Mouse (Mus musculus) stomach, embryonic 14.5 days (tissue): ENCODE data around the gene Ncoa5. TPM values are rescaled to one million over a fixed set of nuclear protein-coding genes. Genes with fewer than 3 reads are reported as not detected.

Experiments used
- ATAC-seq: fragments of 200-750 bp; cut with Nextera tagmentation; 2 replicates; pipeline ENCODE4 v1.8.0; 2017; ENCODE audit warnings: low read depth, moderate TSS enrichment; ENCODE audit not compliant: insufficient number of reproducible peaks, insufficient read depth, low FRiP score
- H3K27ac ChIP-seq: fragments of 300-500 bp; sonication (generic); 2 replicates; pipeline ENCODE4 v1.5.1; 2014; ENCODE audit warnings: mild to moderate bottlenecking, low read length, moderate library complexity, mixed read lengths
- H3K27me3 ChIP-seq: fragments of 300-500 bp; sonication (generic); 2 replicates; pipeline ENCODE4 v1.6.1; 2014; ENCODE audit warnings: low read length, control low read depth, mixed read lengths; ENCODE audit not compliant: control insufficient read depth, insufficient read depth
- H3K36me3 ChIP-seq: fragments of 300-500 bp; sonication (generic); 2 replicates; pipeline ENCODE4 v1.6.1; 2014; ENCODE audit warnings: mild to moderate bottlenecking, control low read depth, low read length, moderate library complexity, mixed read lengths; ENCODE audit not compliant: control insufficient read depth, insufficient read depth
- H3K4me1 ChIP-seq: fragments of 300-500 bp; sonication (generic); 2 replicates; pipeline ENCODE4 v1.6.1; 2014; ENCODE audit warnings: low read length, control low read depth, mixed read lengths; ENCODE audit not compliant: control insufficient read depth, insufficient read depth
- H3K4me2 ChIP-seq: fragments of 300-500 bp; sonication (generic); replicated peaks from 2 replicates; pipeline ENCODE4 v1.6.1; 2014; ENCODE audit warnings: low read depth, low read length, control low read depth
- H3K4me3 ChIP-seq: fragments of 300-500 bp; sonication (generic); 2 replicates; pipeline ENCODE4 v1.5.1; 2014; ENCODE audit warnings: low read depth, low read length, control low read depth
- H3K9ac ChIP-seq: fragments of 300-500 bp; sonication (generic); replicated peaks from 2 replicates; pipeline ENCODE4 v1.6.1; 2014; ENCODE audit warnings: low read depth, mild to moderate bottlenecking, control low read depth, low read length, moderate library complexity, mixed read lengths
- H3K9me3 ChIP-seq: fragments of 300-500 bp; sonication (generic); 2 replicates; pipeline ENCODE4 v1.6.1; 2016; ENCODE audit warnings: low read depth, low read length, control low read depth; ENCODE audit not compliant: control insufficient read depth
- WGBS: fragments of 180-500 bp; shearing (Covaris S2); extraction: QIAGEN DNeasy Blood & Tissue Kit; methylation state at CpG from one replicate; pipeline ENCODE4 v1.1.7; 2014; 5-methylcytosine and 5-hydroxymethylcytosine counted together
- polyA plus RNA-seq: library from polyadenylated mRNA; unstranded; fragments of >200 nt; fragmentation: Nextera tagmentation; extraction: Ambion mirVana; gene quantifications from 2 replicates; pipeline ENCODE4 v1.2.1, GENCODE M21; 2014

The Ncoa5 gene
- polyA plus RNA-seq, 1 experiment from 2014 or later: 53.8 TPM

DNA sequence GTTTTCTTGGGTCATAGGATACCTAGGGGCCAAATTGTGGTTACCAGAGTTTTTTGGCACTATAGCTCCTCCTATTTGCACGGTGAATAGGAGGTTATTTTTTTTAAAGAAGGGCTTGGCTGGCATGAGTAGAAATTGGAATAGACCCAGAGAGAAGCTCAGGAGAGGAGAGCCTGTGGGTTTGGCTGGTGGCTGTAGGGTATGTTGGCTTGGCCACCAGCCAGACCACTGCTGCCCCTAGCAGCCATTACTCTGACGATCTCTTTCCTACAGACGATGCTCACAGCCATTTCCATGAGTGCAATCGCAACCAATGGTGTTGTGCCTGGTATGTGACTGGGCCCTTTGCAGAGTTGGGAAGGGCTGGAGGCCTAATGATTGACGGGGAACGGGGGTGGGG is 59.1 kb downstream of the Ncoa5 start:
- Histone ChIP-seq H3K4me2 (no peak overlapping the region), H3K9ac (no peak overlapping the region), H3K27ac (no peak overlapping the region), H3K27me3 (peaks cover 10% of the 10 kb centered on the region), H3K9me3 (no peaks in the 10 kb centered on the region), H3K4me1 (no peaks in the 10 kb centered on the region), H3K36me3 (no peaks in the 10 kb centered on the region), H3K4me3 (no peak overlapping the region)
- ATAC-seq: no peak
- WGBS: 86% methylated on average over 6 of the region's 6 CpGs

DNA sequence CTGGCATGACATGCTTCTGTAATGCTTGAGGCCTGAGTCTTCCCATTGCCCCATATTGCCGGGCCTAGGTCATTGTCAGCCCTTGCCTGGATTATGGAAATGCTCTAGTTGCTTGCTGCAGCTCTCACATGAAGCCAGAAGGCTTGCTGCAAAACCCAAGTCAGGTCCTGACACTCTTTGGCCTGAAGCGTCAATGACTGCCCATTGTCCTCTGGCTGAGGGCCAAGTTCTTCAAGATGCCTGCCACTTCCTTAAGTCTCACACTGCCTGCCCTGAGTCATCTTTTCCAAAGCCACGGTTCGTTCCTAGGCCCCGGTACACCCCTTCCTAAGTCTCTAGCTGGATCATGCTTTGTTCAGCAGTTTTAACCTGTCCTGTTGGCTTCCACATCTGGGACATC is 62.0 kb downstream of the Ncoa5 start:
- H3K27ac ChIP-seq: no peak overlapping the region
- H3K9ac ChIP-seq: no peak overlapping the region
- WGBS: 63% methylated on average over 5 of the region's 5 CpGs
- no peak for ATAC-seq
- H3K4me2 ChIP-seq: no peak overlapping the region
- H3K4me3 ChIP-seq: no peak overlapping the region
- no peaks in the 10 kb centered on the region for H3K9me3 ChIP-seq
- peaks cover 8% of the 10 kb centered on the region; the same call in 1 of the 2 replicates for H3K4me1 ChIP-seq
- H3K36me3 ChIP-seq: no peaks in the 10 kb centered on the region
- peaks cover 39% of the 10 kb centered on the region for H3K27me3 ChIP-seq

DNA sequence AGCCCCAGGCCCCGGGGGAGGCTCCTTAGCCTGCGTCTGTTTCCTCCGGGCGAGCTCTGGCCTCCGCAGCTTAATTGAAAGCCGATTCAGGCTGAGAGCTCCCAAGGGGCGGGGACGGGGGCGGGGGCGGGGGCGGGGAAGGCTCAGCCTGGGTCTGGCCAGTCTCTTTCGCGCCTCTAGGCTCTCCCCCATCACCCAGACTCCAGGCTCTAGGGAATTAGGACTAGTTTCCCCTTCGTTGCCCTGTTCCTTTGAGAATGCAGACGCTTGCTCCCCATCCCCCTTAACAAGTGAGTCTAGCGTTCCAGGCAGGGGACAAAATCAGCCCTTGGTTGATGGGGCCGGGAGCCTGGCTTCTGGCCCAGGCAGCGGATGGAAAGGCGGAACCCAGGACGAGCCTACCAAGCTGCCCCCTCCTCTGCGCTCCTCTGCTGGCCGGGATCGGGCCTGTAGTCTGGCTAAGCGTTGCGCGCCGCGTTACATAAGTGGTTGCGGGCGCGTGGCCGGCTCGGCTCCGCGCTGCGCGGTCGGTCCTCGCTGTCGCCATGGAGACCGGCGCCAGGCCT is 64.0 kb downstream of the Ncoa5 start:
- ATAC-seq: no peak
- no peaks in the 10 kb centered on the region for H3K36me3 ChIP-seq
- H3K4me3 ChIP-seq: no peak overlapping the region
- peak overlapping the region; percentile 15; the same call in 1 of the 2 replicates for H3K4me2 ChIP-seq
- WGBS: 2% methylated on average over 42 of the region's 42 CpGs
- no peak overlapping the region for H3K27ac ChIP-seq
- H3K9ac ChIP-seq: no peak overlapping the region
- peaks cover 51% of the 10 kb centered on the region for H3K27me3 ChIP-seq
- no peaks in the 10 kb centered on the region for H3K9me3 ChIP-seq
- peaks cover 8% of the 10 kb centered on the region; the same call in 1 of the 2 replicates for H3K4me1 ChIP-seq

DNA sequence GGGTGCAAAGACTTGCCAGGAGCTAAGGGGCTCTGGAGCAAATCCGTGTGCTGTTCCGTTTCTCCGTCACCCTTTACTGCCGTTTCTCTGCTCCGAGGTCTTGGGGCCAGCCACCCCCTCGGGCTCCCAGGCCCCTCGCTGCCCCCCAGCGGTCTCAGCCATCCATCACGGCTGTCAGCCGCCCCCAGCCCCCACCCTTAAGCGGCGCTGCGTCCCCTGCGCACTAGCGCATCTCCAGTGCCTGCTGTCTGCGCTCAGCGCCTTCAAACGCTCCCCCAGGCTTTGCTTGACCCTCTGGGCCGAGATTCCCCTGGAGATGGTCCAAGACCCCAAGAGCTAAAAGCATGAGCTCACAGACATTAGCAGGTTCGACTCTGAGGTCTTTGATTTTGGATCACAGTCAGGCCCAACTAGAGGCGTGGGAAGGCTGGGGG is 65.3 kb downstream of the Ncoa5 start:
- Histone ChIP-seq H3K27me3 (peaks cover 51% of the 10 kb centered on the region), H3K27ac (no peak overlapping the region), H3K4me1 (peaks cover 8% of the 10 kb centered on the region; the same call in 1 of the 2 replicates), H3K9ac (no peak overlapping the region), H3K4me3 (no peak overlapping the region), H3K36me3 (no peaks in the 10 kb centered on the region), H3K9me3 (no peaks in the 10 kb centered on the region), H3K4me2 (no peak overlapping the region)
- 4% methylated on average over 21 of the region's 21 CpGs for WGBS
- no peak for ATAC-seq

- no peak for ATAC-seq
- Histone ChIP-seq H3K9me3 (no peaks in the 10 kb centered on the region), H3K27me3 (peaks cover 51% of the 10 kb centered on the region), H3K36me3 (no peaks in the 10 kb centered on the region), H3K4me2 (peak overlapping the region; percentile 54), H3K9ac (no peak overlapping the region), H3K27ac (no peak overlapping the region), H3K4me3 (peak overlapping the region; percentile 26; the same call in 1 of the 2 replicates), H3K4me1 (peaks cover 8% of the 10 kb centered on the region; the same call in 1 of the 2 replicates)
- under 1% methylated on average over 29 of the region's 29 CpGs for WGBS
These were observed 66.2 kb downstream of the Ncoa5 start for GRCm38 (mm10) chr2:164968451-164968851.

DNA sequence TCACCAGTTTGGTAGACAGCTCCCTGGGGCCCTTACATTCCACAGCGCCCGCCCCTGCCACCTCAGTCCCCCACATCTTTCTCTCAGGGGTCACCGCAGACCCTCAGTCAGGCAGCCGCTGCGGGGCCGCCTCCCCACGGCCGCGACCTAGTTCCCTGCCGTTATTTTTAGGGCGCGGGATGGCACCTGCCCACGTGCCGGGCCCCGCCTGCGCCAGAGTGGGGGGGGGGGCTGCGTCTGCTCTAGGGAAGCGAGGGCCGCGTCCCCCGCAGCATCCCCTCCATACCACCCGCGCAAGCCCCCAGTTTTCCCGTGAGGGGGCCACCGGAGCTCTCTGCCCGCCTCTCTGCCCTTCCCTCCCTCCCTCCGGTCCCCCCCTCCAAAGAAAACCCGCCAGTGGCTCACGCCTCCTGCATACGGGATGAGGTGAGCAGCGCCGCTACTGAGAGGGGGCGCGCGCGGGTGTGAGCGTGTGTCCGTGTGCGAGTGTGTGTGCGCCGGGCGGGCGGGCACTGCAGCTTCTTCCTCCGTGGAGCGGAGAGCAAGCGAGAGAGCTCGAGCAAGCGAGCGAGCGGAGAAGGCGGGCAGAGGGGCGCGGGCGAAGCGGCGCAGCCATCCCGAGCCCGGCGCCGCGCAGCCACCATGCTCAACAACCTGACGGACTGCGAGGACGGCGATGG is 66.8 kb downstream of the Ncoa5 start:
- H3K4me3 ChIP-seq: peak overlapping the region; percentile 26; the same call in 1 of the 2 replicates
- H3K9me3 ChIP-seq: no peaks in the 10 kb centered on the region
- H3K27ac ChIP-seq: no peak overlapping the region
- H3K4me2 ChIP-seq: peak overlapping the region; percentile 54
- H3K36me3 ChIP-seq: no peaks in the 10 kb centered on the region
- H3K27me3 ChIP-seq: peaks cover 51% of the 10 kb centered on the region
- peaks cover 8% of the 10 kb centered on the region; the same call in 1 of the 2 replicates for H3K4me1 ChIP-seq
- WGBS: 3% methylated on average over 62 of the region's 65 CpGs
- H3K9ac ChIP-seq: no peak overlapping the region
- no peak for ATAC-seq

DNA sequence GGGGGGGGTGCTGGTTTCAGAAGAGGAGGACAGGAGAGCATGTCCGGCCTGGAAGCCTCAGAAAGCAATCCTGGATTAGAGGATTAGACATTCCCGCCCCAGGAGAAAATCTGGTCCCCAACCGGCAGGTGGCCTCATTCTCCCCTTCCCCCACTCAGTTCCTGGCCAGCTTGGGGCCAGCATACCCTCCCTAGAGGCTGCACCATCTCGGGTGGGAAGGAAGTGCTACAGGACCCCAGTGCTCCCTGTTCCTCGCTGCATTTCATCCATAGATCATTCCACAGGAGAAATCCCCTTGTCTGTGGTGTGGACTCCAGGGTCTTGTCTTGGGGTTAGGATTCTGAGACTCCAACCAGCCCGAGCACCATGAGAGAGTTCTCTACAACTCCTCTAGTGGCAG is 67.5 kb downstream of the Ncoa5 start:
- Histone ChIP-seq H3K9ac (no peak overlapping the region), H3K27ac (no peak overlapping the region), H3K4me1 (peaks cover 8% of the 10 kb centered on the region; the same call in 1 of the 2 replicates), H3K36me3 (no peaks in the 10 kb centered on the region), H3K4me2 (no peak overlapping the region), H3K4me3 (no peak overlapping the region), H3K27me3 (peaks cover 51% of the 10 kb centered on the region), H3K9me3 (no peaks in the 10 kb centered on the region)
- no peak for ATAC-seq
- 16% methylated on average over 6 of the region's 6 CpGs for WGBS

GRCm38 (mm10) chr2:164966381-164966780 is 68.3 kb downstream of the Ncoa5 start:
- WGBS: 16% methylated on average over 8 of the region's 8 CpGs

More at GRCm38 (mm10) chr2:164966381-164966780, 68.3 kb downstream of the Ncoa5 start:
- H3K27ac ChIP-seq: no peak overlapping the region
- no peak overlapping the region for H3K4me3 ChIP-seq
- no peaks in the 10 kb centered on the region for H3K9me3 ChIP-seq
- no peak for ATAC-seq
- H3K4me1 ChIP-seq: peaks cover 11% of the 10 kb centered on the region; the same call in 1 of the 2 replicates
- H3K27me3 ChIP-seq: peaks cover 49% of the 10 kb centered on the region
- H3K36me3 ChIP-seq: no peaks in the 10 kb centered on the region
- H3K9ac ChIP-seq: no peak overlapping the region
- no peak overlapping the region for H3K4me2 ChIP-seq
